Mouse (Mus musculus) liver, embryonic 16.5 days (tissue): ENCODE measurements around the gene Btbd35f9. TPM values are rescaled to one million over a fixed set of nuclear protein-coding genes. Genes with fewer than 3 reads are reported as not detected.
"Not testable (repeated sequence)": the region's sequence is repeated elsewhere in the genome, so short reads cannot be mapped to it uniquely, and the experiment has no call there.

ENCODE experiments used
- ATAC-seq: fragments of 200-750 bp; cut with Nextera tagmentation; 2 replicates; pipeline ENCODE4 v1.8.0; 2017; ENCODE audit warnings: low read depth, mild to moderate bottlenecking, moderate number of reproducible peaks, moderate library complexity
- H3K27ac ChIP-seq: fragments of 300-500 bp; sonication (generic); 2 replicates; pipeline ENCODE4 v1.5.1; 2014; ENCODE audit warnings: mild to moderate bottlenecking, low read length
- H3K27me3 ChIP-seq: fragments of 300-500 bp; sonication (generic); 2 replicates; pipeline ENCODE4 v1.6.1; 2014; ENCODE audit warnings: low read depth, low read length, mixed read lengths; ENCODE audit not compliant: control insufficient read depth, insufficient read depth
- H3K36me3 ChIP-seq: fragments of 300-500 bp; sonication (generic); 2 replicates; pipeline ENCODE4 v1.6.1; 2014; ENCODE audit warnings: mild to moderate bottlenecking; ENCODE audit not compliant: control insufficient read depth, insufficient read depth
- H3K4me1 ChIP-seq: fragments of 300-500 bp; sonication (generic); 2 replicates; pipeline ENCODE4 v1.6.1; 2014; ENCODE audit warnings: low read depth, low read length, mixed read lengths; ENCODE audit not compliant: control insufficient read depth
- H3K4me2 ChIP-seq: fragments of 300-500 bp; sonication (generic); 2 replicates; pipeline ENCODE4 v1.6.1; 2014; ENCODE audit warnings: low read depth, low read length, mixed read lengths
- H3K4me3 ChIP-seq: fragments of 300-500 bp; sonication (generic); 2 replicates; pipeline ENCODE4 v1.5.1; 2014; ENCODE audit warnings: low read depth, mild to moderate bottlenecking, low read length
- H3K9ac ChIP-seq: fragments of 300-500 bp; sonication (generic); 2 replicates; pipeline ENCODE4 v1.6.1; 2014; ENCODE audit warnings: low read depth, low read length
- H3K9me3 ChIP-seq: fragments of 300-500 bp; sonication (generic); replicated peaks from 2 replicates; pipeline ENCODE4 v1.6.1; 2016; ENCODE audit warnings: low read length; ENCODE audit not compliant: control insufficient read depth
- WGBS: fragments of 180-500 bp; shearing (Covaris S2); extraction: QIAGEN DNeasy Blood & Tissue Kit; methylation state at CpG from one replicate; pipeline ENCODE4 v1.1.7; 2014; ENCODE audit not compliant: insufficient replicate concordance; 5-methylcytosine and 5-hydroxymethylcytosine counted together
- polyA plus RNA-seq: library from polyadenylated mRNA; unstranded; fragments of >200 nt; fragmentation: Nextera tagmentation; extraction: Ambion mirVana; gene quantifications from 2 replicates; pipeline ENCODE4 v1.2.1, GENCODE M21; 2015

The Btbd35f9 gene
- not detected in 2 replicates for polyA plus RNA-seq

DNA sequence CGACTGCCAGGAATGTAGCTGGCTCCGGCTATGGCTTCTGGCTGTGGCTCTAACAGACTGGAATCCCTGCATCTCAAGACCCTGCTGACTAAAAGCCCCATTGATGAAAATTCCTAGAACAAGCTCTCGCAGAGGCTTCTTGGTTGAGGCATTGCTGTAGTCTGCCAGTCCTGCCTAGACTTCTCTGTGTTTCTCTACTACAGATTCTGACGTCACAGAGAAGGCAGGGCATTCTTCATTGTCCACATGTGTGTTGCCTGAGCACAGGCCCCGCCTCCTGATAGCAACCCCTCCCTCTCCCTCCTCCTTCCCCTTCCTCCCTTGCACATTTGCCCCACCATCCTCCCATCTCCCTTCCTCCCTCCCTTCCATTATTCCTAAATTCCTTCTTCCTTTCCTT is at the start of gene Btbd35f9:
Gene Btbd35f9, minus strand, starts transcription at position 101 of the 400 bp plus-strand sequence.
- WGBS = no CpG with 5 or more reads among the region's 5 CpGs

More for the DNA sequence above, at the start of gene Btbd35f9:
- not testable (repeated sequence) for H3K36me3 ChIP-seq, H3K4me1 ChIP-seq, H3K9me3 ChIP-seq, H3K27ac ChIP-seq, H3K9ac ChIP-seq, H3K4me3 ChIP-seq, H3K27me3 ChIP-seq, H3K4me2 ChIP-seq, ATAC-seq

Other genes with a start within 250 kb of the Btbd35f9 start
- not detected in 2 replicates for gene Btbd35f6, start 205.0 kb downstream of the Btbd35f9 start, polyA plus RNA-seq
- not detected in 2 replicates for gene Gm21870, start 174.7 kb downstream of the Btbd35f9 start, polyA plus RNA-seq
- not detected in 2 replicates for gene Spin2g, start 77.2 kb upstream of the Btbd35f9 start, polyA plus RNA-seq